Mouse (Mus musculus) ES-E14 (cell line): ENCODE results near the gene Amigo1. TPM values are rescaled to one million over a fixed set of nuclear protein-coding genes. Genes with fewer than 3 reads are reported as not detected.

Experiments
- DNase-seq: peaks from one replicate; pipeline ENCODE4 v3.0.0-alpha.2; 2013; ENCODE audit warnings: low read depth, low spot score
- H3K27ac ChIP-seq: 2 replicates; pipeline ENCODE4 v1.5.1; 2012; ENCODE audit warnings: low read depth, mild to moderate bottlenecking, low read length, moderate library complexity, mixed read lengths; ENCODE audit not compliant: poor library complexity, insufficient read depth, severe bottlenecking
- H3K36me3 ChIP-seq: 2 replicates; pipeline ENCODE4 v1.6.1; 2012; ENCODE audit warnings: mild to moderate bottlenecking, low read length, moderate library complexity, mixed read lengths; ENCODE audit not compliant: control insufficient read depth, poor library complexity, insufficient read depth, severe bottlenecking
- H3K4me1 ChIP-seq, 2 experiments: fragments of 150-350 bp in 1 of 2; sonication (generic) in 1 of 2; 2 replicates each; pipeline ENCODE4 v1.6.1; 2012; ENCODE audit warnings: low read length in 2 of 2, mild to moderate bottlenecking in 1 of 2, mixed read lengths in 1 of 2; ENCODE audit not compliant: control insufficient read depth in 2 of 2, insufficient read depth in 2 of 2, poor library complexity in 1 of 2
- H3K4me3 ChIP-seq, 2 experiments: fragments of 150-350 bp in 1 of 2; sonication (generic) in 1 of 2; 2 replicates each; pipeline ENCODE4 v1.5.1; 2012; ENCODE audit warnings: low read length in 2 of 2, low read depth in 1 of 2, mild to moderate bottlenecking in 1 of 2, mixed read lengths in 1 of 2; ENCODE audit not compliant: insufficient read depth in 1 of 2, poor library complexity in 1 of 2, severe bottlenecking in 1 of 2
- H3K9ac ChIP-seq: 2 replicates; pipeline ENCODE4 v1.6.1; 2012; ENCODE audit warnings: low read depth, mild to moderate bottlenecking, low read length, mixed read lengths; ENCODE audit not compliant: poor library complexity, insufficient read depth, severe bottlenecking
- H3K9me3 ChIP-seq: fragments of 150-350 bp; sonication (generic); 2 replicates; pipeline ENCODE4 v1.6.1; 2012; ENCODE audit warnings: low read depth, mild to moderate bottlenecking, low read length; ENCODE audit not compliant: control insufficient read depth, insufficient read depth
- CHD2 ChIP-seq: IDR thresholded peaks from 2 replicates; pipeline ENCODE4 v1.6.1; 2014; ENCODE audit warnings: mild to moderate bottlenecking, low read depth, low read length, inconsistent platforms
- HCFC1 ChIP-seq: IDR thresholded peaks from 2 replicates; pipeline ENCODE4 v1.6.1; 2012; ENCODE audit warnings: low read length, inconsistent platforms, borderline replicate concordance; ENCODE audit not compliant: insufficient read depth
- MAFK ChIP-seq: IDR thresholded peaks from 2 replicates; pipeline ENCODE4 v1.6.1; 2014; ENCODE audit warnings: mild to moderate bottlenecking, low read depth, low read length, inconsistent platforms; ENCODE audit not compliant: insufficient read depth
- ZC3H11A ChIP-seq: IDR thresholded peaks from 2 replicates; pipeline ENCODE4 v1.6.1; 2012; ENCODE audit warnings: low read depth, mild to moderate bottlenecking, inconsistent platforms, low read length, borderline replicate concordance
- ZNF384 ChIP-seq: IDR thresholded peaks from 2 replicates; pipeline ENCODE4 v1.6.1; 2012; ENCODE audit warnings: low read depth, low read length, inconsistent platforms
- in situ Hi-C, 2 experiments: fragments of 600-800 bp; cut with MboI; formaldehyde crosslinking; loops; one replicate each; pipeline ENCODE4 v1.15.1; 2025; ENCODE audit warnings: low sequenced_read_pairs in 2 of 2, inconsistent platforms in 1 of 2; ENCODE audit not compliant: unreplicated experiment in 2 of 2
- total RNA-seq: library from RNA; depleted of rRNA; stranded (reverse); fragments of 300-350 nt; gene quantifications from 2 replicates; pipeline ENCODE4 v1.2.3, GENCODE M21; 2012

Amigo1 gene
- total RNA-seq, 1 experiment, result 2.1 TPM

GRCm38 (mm10) chr3:108204470-108204869 is 18.3 kb downstream of the Amigo1 start:
- H3K36me3 ChIP-seq, result peaks cover 26% of the 10 kb centered on the region; the same call in 1 of the 2 replicates

GRCm38 (mm10) chr3:108205601-108206000 is 19.5 kb downstream of the Amigo1 start:
- no peak for DNase-seq
- in situ Hi-C loops, result no loop called here
- Histone ChIP-seq H3K36me3 (peaks cover 26% of the 10 kb centered on the region; the same call in 1 of the 2 replicates), H3K9ac (no peak overlapping the region), H3K4me3 (no peak overlapping the region), H3K9me3 (no peaks in the 10 kb centered on the region), H3K4me1 (peaks cover 0 to 34% of the 10 kb centered on the region in 2 experiments; a peak in 2 of 4 replicates), H3K27ac (no peak overlapping the region)
- TF ChIP-seq ZNF384 (no peak), MAFK (no peak), HCFC1 (no peak)

More at GRCm38 (mm10) chr3:108204470-108204869, 18.3 kb downstream of the Amigo1 start:
- H3K27ac ChIP-seq, result no peak overlapping the region
- in situ Hi-C loops, result no loop called here
- DNase-seq, result no peak
- TF ChIP-seq ZC3H11A (no peak), HCFC1 (no peak), MAFK (no peak)
- H3K9ac ChIP-seq, result peak overlapping the region; percentile 9; the same call in 1 of the 2 replicates
- H3K4me1 ChIP-seq, result peaks cover 2 to 32% of the 10 kb centered on the region in 2 experiments; a peak in 3 of 4 replicates
- peak overlapping the region in 1 of 2 experiments; percentile 18; a peak in 1 of 4 replicates for H3K4me3 ChIP-seq
- no peaks in the 10 kb centered on the region for H3K9me3 ChIP-seq

- Histone ChIP-seq H3K9me3 (no peaks in the 10 kb centered on the region), H3K4me1 (peaks cover 0 to 34% of the 10 kb centered on the region in 2 experiments; a peak in 2 of 4 replicates), H3K27ac (no peak overlapping the region), H3K36me3 (peaks cover 25% of the 10 kb centered on the region; the same call in 1 of the 2 replicates), H3K9ac (no peak overlapping the region), H3K4me3 (no peak overlapping the region)
- in situ Hi-C loops, result no loop called here
- no peak for TF ChIP-seq CHD2
- TF ChIP-seq MAFK, result no peak
- no peak for TF ChIP-seq ZNF384
- TF ChIP-seq ZC3H11A, result no peak
- TF ChIP-seq HCFC1, result no peak
- no peak for DNase-seq
These were observed 20.7 kb downstream of the Amigo1 start for GRCm38 (mm10) chr3:108206731-108207375.

GRCm38 (mm10) chr3:108209001-108209400 is 22.9 kb downstream of the Amigo1 start:
- no peak overlapping the region for H3K9ac ChIP-seq
- TF ChIP-seq HCFC1 (no peak), ZC3H11A (no peak), CHD2 (no peak), ZNF384 (no peak), MAFK (no peak)
- no peak for DNase-seq

More at GRCm38 (mm10) chr3:108209001-108209400, 22.9 kb downstream of the Amigo1 start:
- in situ Hi-C loops, result no loop called here
- peaks cover 19% of the 10 kb centered on the region; the same call in 1 of the 2 replicates for H3K36me3 ChIP-seq
- no peaks in the 10 kb centered on the region for H3K9me3 ChIP-seq
- no peak overlapping the region for H3K4me3 ChIP-seq
- peaks cover 0 to 31% of the 10 kb centered on the region in 2 experiments; a peak in 2 of 4 replicates for H3K4me1 ChIP-seq
- no peak overlapping the region for H3K27ac ChIP-seq
